Mouse (Mus musculus) cortical plate, adult 2 months (tissue): ENCODE measurements around the gene Brk1.

Experiments used
- CTCF ChIP-seq: fragments of 200-500 bp; IDR thresholded peaks from 2 replicates; pipeline ENCODE4 v1.5.1; 2011; ENCODE audit warnings: mild to moderate bottlenecking, control low read depth, low read length; ENCODE audit not compliant: insufficient read depth; ENCODE audit errors: extremely low read depth
- POLR2A ChIP-seq: fragments of 200-500 bp; IDR thresholded peaks from 2 replicates; pipeline ENCODE4 v1.6.1; 2011; ENCODE audit warnings: mild to moderate bottlenecking, low read length, control low read depth; ENCODE audit not compliant: insufficient read depth; ENCODE audit errors: extremely low read depth

- TF ChIP-seq CTCF (no peak), POLR2A (no peak)
Observed at GRCm38 (mm10) chr6:113559736-113560135, 44.8 kb upstream of the Brk1 start.
